Mouse (Mus musculus) testis, postnatal 14 days (tissue): Measurements from ENCODE around the gene Gal3st4.

Experiments used
- DNase-seq: peaks from one replicate; pipeline ENCODE4 v3.0.0; 2021; ENCODE audit warnings: low spot score

Gal3st4 gene

DNA sequence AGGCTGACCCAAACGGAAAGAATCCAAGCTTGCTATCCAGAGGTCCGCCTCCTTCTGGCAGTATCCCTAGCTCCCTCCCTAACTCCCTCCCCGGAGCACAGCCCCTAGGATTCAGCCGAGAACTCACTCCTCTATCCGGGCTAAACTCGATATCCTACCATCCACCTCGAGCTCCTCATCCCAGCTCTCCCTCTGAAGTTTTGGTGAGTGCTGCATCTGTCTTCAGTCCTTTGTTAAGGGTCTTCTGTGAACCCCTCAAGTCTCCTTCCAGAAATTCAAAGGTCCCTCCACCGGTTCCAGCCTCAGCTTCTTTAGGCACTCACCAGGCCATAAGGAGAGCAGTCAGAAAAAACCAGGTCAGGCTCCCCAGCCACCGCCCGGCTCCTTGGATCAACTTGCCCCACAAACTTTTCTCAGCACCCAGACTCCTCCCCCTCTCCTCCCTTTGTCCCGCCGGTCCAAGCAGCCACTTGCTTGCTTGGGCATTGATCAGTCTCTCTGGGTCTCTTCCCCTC lies at the start of gene Gal3st4:
TSS of gene Gal3st4 (minus strand) at position 432 of the 515 bp plus-strand sequence.
- DNase-seq = peak; percentile 14

DNA sequence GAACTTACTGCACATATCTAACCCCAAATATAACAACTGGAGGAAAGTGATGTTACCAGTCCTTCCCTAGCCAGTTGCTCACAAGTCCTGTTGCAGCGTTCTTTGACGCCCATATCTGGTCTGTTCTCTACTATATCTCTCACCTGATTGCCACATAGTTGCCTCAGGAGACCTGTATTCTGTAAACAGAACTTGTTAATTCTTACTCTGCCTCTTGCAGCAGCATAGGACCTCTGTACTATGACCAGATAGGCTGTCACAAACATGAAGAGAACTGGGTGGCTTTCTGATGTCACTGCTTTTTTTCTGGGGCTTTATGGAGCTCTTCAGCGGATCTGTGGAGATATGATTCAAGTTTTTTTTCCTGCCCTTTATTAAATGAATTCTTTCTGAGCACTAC lies 40.2 kb upstream of the Gal3st4 start:
- DNase-seq = no peak

DNA sequence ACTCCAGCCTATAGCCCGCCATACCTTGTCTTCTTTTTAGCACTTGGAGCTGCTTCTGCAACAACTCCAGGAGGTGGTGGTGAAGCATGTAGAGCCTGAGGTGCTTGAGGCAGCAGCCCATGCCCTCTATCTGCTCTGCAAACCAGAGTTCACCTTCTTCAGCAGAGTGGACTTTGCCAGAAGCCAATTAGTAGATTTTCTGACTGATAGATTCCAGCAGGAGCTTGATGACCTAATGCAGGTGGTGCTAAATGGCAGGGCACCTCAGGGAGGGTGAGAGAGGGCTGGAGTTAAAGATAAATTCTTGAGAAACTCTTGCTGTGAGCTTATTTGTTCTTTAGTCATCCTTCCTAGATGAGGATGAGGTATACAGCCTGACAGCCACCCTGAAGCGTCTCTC lies 27.0 kb upstream of the Gal3st4 start:
- no peak for DNase-seq

DNA sequence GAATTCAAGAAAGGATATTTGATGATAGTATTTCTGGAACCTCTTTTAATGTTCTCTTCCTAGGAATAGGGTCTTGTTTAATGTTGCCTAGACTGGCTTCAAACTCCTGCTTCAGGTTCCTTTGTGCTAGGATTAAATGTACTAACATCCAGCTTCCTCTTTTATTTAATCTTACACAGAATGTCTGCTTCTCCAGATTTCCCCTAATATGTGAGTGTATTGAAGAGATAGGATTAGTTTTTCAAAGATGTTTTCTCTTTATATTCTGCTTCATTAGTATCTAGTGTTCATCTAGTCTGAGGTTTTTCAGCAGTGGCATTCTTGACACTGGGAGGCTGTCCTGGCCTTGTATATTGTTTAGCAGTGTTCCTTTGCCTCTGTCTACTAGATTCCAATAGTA lies 21.5 kb upstream of the Gal3st4 start:
- DNase-seq = no peak

DNA sequence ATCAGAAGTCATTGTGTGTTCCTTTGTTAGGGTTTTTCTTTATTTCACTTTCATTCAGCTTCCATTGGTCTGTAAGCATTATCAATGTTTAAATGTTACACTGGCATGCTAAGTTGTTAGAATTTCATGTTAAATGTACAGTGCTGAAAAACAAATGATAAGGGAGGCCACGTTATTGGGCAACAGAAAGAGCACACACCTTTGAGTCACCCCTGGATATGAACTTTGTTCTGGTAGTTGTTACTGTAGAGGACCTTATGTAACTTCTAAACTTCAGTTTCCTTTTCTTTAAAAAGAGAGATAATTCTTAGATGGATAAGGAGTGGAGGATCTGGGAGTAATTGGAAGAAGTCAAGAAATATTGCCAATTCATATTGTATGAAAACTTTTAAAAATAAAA lies 19.0 kb upstream of the Gal3st4 start:
- no peak for DNase-seq

DNA sequence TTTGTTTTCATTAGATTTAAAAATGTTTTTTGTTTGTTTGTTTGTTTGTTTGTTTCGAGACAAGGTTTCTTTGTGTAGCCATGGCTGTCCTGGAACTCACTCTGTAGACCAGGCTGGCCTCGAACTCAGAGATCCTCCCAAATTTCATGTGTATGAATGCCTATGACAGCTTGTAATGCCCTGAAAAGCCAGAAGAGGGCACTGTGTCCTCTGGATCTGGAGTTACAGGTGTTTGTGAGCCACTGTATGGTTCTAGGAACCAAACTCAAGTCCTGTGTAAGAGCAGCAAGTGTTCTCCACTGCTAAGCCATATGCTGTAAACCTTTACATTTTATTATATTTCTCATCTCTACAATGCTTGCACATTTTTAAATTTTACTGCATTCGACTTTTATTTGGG lies 15.2 kb upstream of the Gal3st4 start:
- no peak for DNase-seq

DNA sequence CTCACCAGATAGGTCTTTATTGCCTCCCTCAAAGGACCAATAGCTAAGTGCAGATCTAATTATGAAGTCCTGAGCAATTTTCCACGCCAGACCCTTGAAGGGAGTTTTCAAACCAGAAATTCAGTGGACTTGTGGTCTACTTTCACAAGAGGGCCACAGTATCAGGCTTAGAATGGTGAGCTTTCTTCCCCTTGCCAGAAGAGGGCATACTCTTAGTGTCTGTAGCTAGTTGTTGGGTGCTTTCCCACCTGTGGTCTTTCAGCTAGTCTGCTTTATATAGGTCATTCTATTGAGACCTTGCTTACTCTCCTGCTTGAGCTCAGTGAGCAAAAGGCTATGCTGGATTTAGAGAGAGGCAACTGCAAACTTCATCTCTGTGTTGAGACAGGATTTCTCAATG lies 10.9 kb upstream of the Gal3st4 start:
- no peak for DNase-seq

DNA sequence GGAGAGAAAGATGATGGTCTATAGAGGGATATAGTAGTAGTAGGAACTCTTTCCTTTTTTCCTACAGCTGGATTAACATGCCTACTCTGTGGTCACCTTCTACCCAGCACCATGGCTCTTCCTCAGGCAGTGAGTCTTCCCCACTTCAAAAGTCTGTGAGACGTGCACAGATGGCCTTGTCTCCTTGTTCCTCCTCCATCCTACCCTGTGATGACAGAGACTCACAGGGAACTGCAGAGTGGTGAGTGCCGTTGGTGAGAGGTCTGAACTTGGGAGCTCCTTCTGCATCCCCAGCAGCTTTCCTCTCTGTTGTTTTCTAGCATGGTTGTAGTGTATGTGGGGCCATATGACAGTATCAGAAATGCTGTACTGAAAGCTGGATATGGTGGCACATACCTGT lies 9.2 kb upstream of the Gal3st4 start:
- no peak for DNase-seq

DNA sequence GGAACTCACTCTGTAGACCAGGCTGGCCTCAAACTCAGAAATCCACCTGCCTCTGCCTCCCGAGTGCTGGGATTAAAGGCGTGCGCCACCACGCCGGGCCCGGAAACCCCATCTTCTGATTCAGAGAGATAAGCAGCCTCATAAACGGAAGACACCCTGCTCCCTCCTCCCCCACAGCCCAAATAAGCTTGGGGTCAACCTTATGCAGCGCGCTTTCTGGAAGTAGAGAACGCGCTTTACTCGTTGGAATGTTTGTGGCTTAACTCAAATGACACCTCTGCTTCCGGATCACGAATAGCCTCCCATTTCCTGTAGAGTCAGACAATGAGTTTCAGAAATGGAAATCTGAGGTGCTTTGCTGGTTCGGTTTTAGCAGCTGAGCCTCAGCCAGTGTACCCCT lies 8.2 kb upstream of the Gal3st4 start:
- peak; percentile 31 for DNase-seq

DNA sequence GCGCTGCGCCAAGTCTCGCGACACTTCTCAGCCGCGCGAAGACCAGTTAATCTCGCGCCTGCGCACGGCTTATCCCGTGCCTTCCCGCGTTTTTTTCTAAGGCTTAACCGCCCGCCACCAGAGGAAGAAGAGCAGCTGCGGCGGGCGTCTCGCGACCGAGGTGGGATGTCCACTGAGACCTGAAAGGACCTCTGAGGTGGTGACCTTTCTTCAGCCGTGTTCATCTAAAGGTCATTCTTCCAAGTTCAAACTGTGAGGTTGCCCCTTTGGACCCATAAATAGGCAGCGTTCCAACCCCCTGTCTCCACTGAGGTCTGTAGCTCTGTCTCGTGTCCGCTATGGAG lies 7.8 kb upstream of the Gal3st4 start:
- no peak for DNase-seq

DNA sequence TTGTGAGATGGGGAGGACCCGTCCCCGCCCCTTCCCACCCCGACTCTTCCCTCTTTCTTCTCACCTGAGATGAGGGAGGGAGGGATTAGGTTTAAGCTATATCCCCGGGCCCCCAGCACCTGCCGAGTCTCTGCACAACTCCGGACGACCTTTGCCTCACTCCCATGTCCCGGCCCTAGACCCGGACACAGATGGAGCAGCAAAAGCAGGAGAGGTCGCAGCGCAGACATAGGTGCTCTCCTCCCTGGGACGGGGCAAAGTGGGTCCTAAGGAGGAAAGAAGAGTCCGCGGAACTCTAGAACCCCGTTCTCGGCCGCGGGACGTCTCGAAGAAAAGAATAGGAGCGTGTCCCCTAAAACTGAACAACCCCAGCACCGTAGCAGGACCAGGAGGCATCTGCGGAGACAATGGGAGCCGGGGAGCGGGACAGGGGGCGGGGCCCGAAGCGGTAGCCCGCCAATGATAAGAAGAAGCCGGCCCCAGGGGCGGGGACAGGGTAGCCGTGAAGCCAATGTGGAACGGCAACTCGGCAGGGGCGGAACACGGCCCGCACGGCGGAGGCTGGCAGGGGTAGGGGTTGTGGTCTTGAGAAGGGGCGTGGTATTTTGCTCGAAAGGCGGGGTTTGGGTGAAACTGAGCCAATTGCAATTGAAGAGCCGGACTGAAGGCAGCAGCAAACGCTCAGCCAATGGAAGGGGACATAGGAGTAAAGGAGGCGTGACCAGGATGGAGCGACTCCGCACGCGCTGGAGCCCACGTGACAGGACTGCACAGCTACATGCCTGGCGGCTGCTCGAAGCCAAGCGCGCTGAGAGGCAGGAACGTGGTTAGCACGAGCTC lies 7.2 kb upstream of the Gal3st4 start, which contains the start of the genes Gm43720, Gpc2 and Stag3:
TSS of gene Gm43720 (minus strand) at position 374 of the 840 bp plus-strand sequence.
TSS of gene Gpc2 (minus strand) at position 421 of the 840 bp plus-strand sequence.
TSS of gene Stag3 (plus strand) at position 656 of the 840 bp plus-strand sequence.
- peak; percentile 97 for DNase-seq

DNA sequence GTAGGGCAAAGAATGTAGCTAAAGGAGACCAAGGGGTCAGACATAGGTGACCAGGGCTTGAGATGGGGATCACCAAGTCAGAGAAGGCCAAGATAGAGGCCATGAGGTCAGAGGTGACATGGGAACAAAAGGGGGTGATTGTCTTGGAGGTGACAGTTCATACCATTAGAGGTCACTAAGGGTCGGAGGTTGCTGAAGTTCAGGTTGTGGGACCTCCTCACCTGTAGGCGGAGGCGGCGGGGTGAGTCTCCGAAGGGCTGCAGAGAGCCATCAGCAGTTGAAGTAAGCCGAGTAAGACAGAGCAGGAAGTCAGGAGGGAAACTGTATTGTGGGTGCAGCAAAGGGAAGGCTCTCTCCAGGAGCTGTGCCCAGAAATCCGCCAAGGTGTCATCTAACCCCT lies 5.4 kb upstream of the Gal3st4 start:
- DNase-seq = no peak

DNA sequence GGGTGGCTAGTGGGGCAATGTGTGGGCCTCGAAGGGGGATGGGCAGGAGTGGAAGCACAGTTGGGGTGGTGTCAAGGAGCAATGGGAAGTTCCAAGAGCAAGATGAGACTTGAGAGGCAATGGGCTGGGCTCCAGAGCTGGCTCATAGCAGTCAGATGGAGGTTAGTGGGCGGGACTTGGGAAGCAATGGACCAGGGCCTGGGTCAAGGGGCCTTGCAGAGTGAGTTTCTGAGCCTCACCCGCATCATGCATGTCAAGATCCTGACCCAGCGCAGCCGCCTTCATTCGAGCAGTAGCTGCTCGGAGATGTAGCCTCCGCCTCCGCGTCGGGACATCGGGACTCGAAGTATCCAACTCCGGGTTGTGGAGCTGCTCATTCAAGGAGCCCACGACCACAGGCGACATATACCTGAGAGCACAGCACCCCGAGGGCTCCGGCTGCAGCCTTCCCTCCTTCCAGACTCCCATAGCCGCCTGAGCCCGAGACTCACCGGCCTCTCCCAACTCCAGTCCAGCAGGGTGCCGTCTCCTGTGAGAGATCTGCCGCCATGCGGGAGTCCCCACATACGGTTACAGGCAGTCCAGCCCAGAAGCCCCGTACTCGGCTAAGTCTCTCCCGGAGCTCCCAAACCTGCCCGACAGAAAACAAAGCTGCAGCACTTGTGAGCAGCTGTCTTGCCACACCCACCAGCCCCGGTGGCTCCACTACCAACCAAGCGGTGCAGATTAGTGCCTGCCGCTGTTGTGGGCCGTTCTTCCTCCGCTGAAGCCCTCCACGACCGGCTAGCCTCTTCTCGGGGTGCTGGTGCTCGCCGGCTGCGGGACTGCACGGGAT lies 2.8 kb upstream of the Gal3st4 start:
- peak; percentile 27 for DNase-seq

DNA sequence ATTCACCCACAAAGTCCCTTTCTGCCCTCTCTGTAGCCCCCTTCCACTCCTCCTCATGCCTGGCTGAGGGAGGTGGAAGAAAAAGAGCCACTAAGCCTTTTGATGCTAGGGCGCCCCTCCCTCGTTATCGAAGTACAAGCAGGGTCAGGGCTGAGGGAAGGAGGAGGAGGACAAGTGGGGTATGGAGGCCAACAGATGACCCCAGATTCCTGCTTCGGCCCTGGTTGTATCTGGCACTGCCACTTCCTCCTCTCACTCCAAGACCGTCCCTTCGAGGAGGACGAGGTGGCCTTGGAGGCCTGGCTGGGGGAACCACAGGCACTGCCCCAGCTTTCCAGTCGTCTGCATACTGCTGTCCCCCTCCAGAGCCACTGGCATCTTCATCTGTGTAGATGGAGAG lies 1.5 kb upstream of the Gal3st4 start:
- DNase-seq = no peak

DNA sequence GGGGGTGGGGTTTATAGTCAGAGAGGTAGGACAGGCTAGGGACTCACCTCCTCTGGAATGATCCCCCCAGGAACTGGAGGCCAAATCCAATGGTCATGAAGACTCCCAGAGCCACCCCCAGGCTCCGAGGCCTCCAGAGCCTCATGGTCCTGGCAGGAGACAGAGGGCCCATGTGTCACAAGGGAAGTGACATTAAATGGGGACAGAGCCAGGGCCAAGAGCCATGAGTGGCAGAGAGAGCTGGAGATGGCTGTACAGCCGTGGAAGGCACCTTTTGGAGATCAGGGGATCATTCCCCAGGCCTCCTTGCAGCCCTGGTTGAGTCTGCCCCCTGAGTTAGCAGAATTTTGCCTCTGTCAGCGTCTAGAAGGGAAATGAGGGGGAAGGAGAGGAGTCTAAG lies 1.4 kb downstream of the Gal3st4 start:
- DNase-seq = no peak

DNA sequence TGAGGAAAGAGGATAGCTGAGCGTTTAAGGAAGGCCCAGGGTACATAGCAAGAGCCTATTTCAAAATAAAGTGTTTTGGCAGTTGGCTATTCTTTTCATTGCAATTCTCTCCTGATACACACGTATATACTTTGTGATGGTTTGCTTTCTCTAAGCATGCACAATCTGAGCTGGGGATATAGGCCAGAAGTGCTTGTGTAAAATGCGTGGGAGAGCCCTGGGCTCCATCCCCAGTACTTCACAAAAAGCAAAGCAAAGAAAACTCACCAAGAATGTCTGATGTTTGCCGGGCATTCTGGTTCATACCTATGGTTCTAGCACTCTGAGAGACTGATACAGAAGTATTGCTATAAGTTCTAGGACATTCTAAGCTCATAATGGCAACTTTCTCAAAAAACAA lies 3.7 kb downstream of the Gal3st4 start:
- DNase-seq = no peak

DNA sequence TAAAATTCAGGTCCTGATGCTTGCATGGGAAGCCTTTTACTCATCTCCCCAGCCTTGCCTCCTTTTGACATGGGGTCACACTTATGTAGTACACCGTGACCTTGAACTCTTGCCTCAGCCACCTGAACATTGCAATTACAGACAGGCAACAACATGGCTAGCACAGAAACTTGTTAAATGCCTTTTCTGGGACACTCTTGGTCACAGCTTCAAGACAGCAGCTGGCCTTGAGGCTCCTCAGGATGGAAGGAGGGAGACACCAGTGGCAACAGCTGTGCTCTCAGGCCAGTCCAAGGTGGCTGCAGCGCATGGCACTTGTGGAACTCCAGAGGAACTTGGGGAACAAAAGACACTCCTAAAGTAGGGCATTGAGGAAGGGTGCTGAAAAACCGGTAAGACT lies 5.5 kb downstream of the Gal3st4 start:
- DNase-seq = no peak

DNA sequence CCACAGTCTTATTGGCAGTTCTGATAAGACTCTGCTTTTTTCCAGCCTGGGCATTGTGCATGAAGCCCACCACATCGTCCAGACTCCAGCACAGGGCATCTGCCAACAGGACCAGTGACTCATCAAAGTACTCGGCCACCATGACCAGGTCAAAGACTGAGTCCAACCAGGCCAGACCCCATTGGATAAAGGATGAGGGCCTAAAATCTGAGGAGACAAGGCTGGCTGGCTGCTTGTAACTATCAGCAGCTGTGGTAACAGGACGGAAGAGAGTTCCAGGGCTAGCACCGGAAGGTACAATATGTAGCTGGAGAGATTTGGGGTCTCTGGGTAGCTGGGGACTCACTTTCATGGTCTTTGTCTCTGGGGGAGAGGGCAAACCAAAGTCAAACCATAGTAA lies 6.9 kb downstream of the Gal3st4 start:
- no peak for DNase-seq

DNA sequence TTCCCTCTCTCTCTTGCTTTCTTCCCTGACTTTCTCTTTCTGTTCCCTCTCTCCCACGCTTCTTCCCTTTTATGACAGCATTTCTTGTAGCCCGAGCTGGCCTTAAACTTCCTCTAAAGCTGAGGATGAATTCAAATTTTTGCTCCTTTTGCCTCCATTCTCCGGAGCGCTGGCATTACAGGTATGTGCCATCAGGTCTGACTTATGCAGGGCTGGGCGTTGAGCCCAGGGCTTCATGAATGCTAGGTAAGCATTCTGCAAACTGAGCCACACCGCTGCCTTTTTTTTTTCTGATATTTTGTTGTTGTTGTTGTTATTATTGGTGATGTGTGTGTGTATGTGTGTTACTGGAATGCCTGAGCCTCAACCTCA lies 8.4 kb downstream of the Gal3st4 start:
- DNase-seq = no peak

DNA sequence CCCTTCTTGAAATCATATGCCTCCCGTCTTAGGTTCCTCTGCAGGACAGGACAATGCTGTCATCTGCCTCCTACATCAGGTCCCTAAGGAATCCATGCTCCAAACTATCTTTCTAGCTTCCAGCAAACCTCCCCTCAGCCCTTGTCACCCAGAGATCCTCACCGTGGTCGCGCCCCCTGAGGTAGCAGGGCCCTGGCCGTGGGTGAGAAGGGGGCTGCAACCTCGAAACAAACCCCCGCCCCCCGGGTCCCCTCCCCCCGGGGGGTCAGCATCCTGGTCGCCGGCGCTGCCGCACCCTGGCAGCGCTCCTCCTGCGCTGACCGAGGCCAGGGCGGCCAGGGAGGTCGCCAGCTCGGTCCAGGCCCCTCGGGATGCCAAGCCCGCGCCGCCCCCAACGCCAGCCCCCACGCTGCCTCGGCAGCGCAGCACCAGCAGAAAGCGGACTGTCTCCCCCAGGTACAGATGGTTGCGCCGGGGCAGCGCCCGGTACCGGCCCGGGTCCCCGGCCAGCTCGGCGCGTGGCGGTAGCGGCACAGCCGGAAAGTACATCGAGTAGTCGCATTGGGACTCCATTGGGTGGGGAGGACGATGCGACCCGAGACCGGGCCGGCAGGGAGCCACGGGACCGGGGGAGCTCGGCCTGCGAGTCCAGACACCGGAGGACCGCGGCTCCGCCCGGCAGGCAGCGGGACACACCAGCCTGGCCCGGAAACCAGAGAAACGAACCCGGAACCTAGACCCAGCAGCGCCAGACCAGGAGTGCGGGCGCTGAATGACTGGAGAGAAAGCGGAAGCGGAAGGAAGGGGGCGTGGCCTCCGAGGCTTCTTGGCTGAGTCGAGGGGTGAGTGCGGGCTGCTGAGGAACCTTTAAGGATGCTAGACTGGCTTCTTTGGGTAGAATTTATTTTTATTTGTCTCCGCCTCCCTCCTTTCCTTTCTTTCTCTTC lies 9.1 kb downstream of the Gal3st4 start, which contains the start of gene BC037034:
TSS of gene BC037034 (minus strand) at position 774 of the 947 bp plus-strand sequence.
- DNase-seq = peak; percentile 90

DNA sequence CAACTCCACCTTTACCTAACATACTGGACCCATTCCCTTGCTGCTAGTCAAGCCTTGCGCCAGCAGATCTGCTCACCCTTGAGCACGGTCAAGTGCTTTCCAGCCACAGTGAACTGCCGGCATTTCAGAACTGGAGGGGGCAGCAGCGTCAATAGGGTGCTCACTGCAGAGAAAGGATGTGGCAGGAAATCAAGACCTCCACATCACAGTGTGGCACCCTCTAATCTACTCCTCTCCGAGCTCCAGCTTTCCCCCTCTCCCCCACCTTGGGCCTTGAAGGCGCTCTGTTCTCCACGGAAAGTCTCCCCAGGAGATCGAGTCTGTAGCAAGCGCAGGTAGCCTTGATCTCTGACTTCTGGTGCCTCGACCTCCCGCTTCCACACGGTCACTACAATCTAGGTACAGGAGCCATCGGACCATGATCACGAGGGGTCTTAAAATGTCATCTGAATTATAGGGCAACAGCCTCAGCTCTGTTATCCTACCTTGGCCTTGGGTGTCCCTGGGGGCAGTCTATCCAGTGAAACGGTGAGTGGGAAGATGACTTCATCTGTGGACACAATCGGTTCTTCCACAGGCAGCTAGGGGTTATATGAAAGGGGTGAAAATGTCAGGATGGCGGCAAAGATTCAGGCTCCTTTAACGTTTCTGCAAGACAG lies 9.9 kb downstream of the Gal3st4 start:
- DNase-seq = no peak
